8 mouse cellular contexts compared by ENCODE assay signal in the genomic region with DNA sequence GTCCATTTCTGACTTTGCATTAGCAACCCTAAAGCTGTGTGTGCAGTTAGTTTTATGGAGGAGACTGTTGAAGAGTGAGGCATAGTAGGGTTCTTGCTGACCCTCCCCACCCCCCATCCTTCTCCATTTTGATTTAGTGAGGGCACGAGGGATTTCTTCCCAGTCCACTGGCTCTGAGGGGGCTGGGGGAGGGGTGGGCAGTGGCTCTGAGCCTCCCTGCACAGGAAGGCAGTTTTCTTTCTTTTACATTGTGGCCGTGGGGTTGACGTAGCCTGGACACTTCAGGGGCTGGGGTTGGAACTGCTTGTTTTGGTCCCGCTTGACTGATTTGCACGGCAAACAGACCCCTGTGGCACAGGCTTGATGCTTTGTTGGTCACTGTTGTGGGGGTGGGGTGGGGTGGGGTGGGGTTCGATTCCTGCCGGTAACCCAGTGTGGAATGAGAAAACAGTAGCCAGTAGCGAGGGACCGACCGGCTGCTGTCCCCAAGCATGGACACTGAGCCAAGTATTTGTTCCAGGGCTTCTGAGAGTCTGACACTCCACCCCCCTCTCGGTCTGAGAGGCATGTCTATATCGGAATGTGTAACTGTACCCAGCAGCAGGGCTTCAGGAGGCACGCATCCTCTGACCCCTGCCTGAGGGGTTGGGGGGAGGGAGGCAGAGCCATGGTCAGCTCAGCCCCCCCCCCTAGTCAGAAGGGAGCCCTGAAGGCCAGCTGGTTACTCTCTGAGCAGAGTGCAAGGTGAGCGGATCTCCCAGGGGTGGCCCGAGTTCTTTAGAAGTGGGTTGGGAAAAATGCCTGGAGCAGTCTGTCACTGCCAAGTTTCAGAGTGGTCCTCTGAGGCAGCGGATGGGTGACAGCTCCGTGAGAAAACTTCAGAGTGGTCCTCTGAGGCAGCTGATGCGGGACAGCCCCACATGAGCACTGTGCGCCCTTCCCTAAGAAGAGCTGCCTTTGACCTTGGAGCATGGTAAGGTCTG. TPM values are rescaled to one million over a fixed set of nuclear protein-coding genes. Genes with fewer than 3 reads are reported as not detected.
A peak's percentile ranks its signal among the peaks of the same experiment; 100 is the strongest.
DNase-seq lines count a peak whose midpoint lies in the region; ATAC-seq and TF ChIP-seq lines count a peak whose summit lies in the region.

No protein-coding gene starts in this region.

- TF ChIP-seq CTCF in Patski (IDR thresholded peaks at IDR 0.05) = no peak

- ATAC-seq in Patski = peak; percentile 10
- peak; percentile 48 for ATAC-seq in heart, embryonic 12.5 days (ENCODE audit: insufficient number of reproducible peaks, low FRiP score)
- ATAC-seq in midbrain, embryonic 11.5 days (ENCODE audit: low FRiP score) = peak; percentile 47; the same call in 1 of the 2 replicates
- no peak for ATAC-seq in granulocyte monocyte progenitor cell, adult 5-6 weeks (replicated peaks; ENCODE audit: poor library complexity, severe bottlenecking)
- no peak for ATAC-seq in megakaryocyte, adult 5-6 weeks (ENCODE audit: poor library complexity, severe bottlenecking)

- CTCF ChIA-PET in Patski (lab: Charles Lee) = interaction anchor here (1.2 kb wide), 1 partner anchor 8 kb away, joined by 3 read pairs; no protein-coding TSS in a partner anchor

- peak overlapping the region; percentile 84 for H3K9ac ChIP-seq in heart, embryonic 12.5 days
- peak overlapping the region; percentile 47 for H3K9ac ChIP-seq in midbrain, embryonic 11.5 days (ENCODE audit: low read length)

- 12% methylated on average over 19 of the region's 19 CpGs for WGBS in heart, embryonic 12.5 days
- 24% methylated on average over 19 of the region's 19 CpGs for WGBS in midbrain, embryonic 11.5 days

- no peak for DNase-seq in Patski (ENCODE audit: low read depth, low spot score)
- DNase-seq in embryo, embryonic 9.5 days (ENCODE audit: extremely low spot score) = peak; percentile 66
- peak; percentile 48 to 76 for DNase-seq in kidney, postnatal 36 days
- peak; percentile 90 for DNase-seq in midbrain, embryonic 11.5 days (ENCODE audit: low spot score, missing footprints)
- no peak for DNase-seq in layer of hippocampus, postnatal 14 days (ENCODE audit: low spot score in 2 of 2)

- H3K27me3 ChIP-seq in Patski = no peaks in the 10 kb centered on the region
- H3K27me3 ChIP-seq in heart, embryonic 12.5 days (replicated peaks) = no peaks in the 10 kb centered on the region
- H3K27me3 ChIP-seq in midbrain, embryonic 11.5 days (ENCODE audit: control insufficient read depth, insufficient read depth, low read length) = no peaks in the 10 kb centered on the region

- POLR2A ChIA-PET in Patski (lab: Charles Lee) = interaction anchor here (0.6 kb wide), 1 partner anchor 124 kb away, joined by 3 read pairs; no protein-coding TSS in a partner anchor

- H3K9me3 ChIP-seq in heart, embryonic 12.5 days (replicated peaks) = no peaks in the 10 kb centered on the region
- no peaks in the 10 kb centered on the region for H3K9me3 ChIP-seq in midbrain, embryonic 11.5 days (ENCODE audit: control insufficient read depth, low read length)

- H3K4me1 ChIP-seq in heart, embryonic 12.5 days (replicated peaks) = peaks cover 91% of the 10 kb centered on the region
- peaks cover 57% of the 10 kb centered on the region for H3K4me1 ChIP-seq in midbrain, embryonic 11.5 days (ENCODE audit: control insufficient read depth, insufficient read depth, low read length)

- H3K36me3 ChIP-seq in heart, embryonic 12.5 days = peaks cover 16% of the 10 kb centered on the region
- peaks cover 4% of the 10 kb centered on the region; the same call in 1 of the 2 replicates for H3K36me3 ChIP-seq in midbrain, embryonic 11.5 days (ENCODE audit: control insufficient read depth, insufficient read depth, low read length)

- in situ Hi-C loops in Patski (cut with MboI; ENCODE audit: low pct_unique_long_range_greater_than_20kb) = no loop called here

- peak overlapping the region; percentile 98 for H3K27ac ChIP-seq in heart, embryonic 12.5 days (ENCODE audit: poor library complexity, severe bottlenecking)
- peak overlapping the region; percentile 44; the same call in 1 of the 2 replicates for H3K27ac ChIP-seq in midbrain, embryonic 11.5 days (ENCODE audit: low read depth, low read length)

- peak overlapping the region; percentile 59 for H3K4me3 ChIP-seq in heart, embryonic 12.5 days
- H3K4me3 ChIP-seq in midbrain, embryonic 11.5 days (ENCODE audit: low read depth, low read length) = peak overlapping the region; percentile 10

- H3K4me2 ChIP-seq in heart, embryonic 12.5 days = peak overlapping the region; percentile 86
- peak overlapping the region; percentile 36 for H3K4me2 ChIP-seq in midbrain, embryonic 11.5 days

RNA-seq across cellular contexts. Expression of a gene that starts 25.2 kb away (rescaled TPM):
- 73.3 TPM for polyA plus RNA-seq in Patski (2021)
- 53.4 and 55.6 TPM in 2 replicates for polyA plus RNA-seq in heart, embryonic 12.5 days (2016; fragmentation: Nextera tagmentation; extraction: Ambion mirVana)
- polyA plus RNA-seq in midbrain, embryonic 11.5 days (2014; fragmentation: Nextera tagmentation; extraction: Ambion mirVana) = 29.0 and 30.3 TPM in 2 replicates
- 19.7 and 25.6 TPM in 2 replicates for total RNA-seq in granulocyte monocyte progenitor cell, adult 5-6 weeks (2014; fragmentation: Nextera tagmentation)
- total RNA-seq in granulocyte monocyte progenitor cell, adult 5-6 weeks (2017) = 20.2 and 23.5 TPM in 2 replicates
- total RNA-seq in megakaryocyte, adult 5-6 weeks (2015) = 23.4 and 23.8 TPM in 2 replicates
- total RNA-seq in megakaryocyte, adult 5-6 weeks (2017) = 36.9 and 39.8 TPM in 2 replicates
- total RNA-seq in layer of hippocampus, postnatal 14 days (2021) = 10 to 100 TPM; 39.8 to 41.8 TPM

RNA-seq across cellular contexts. Expression of a gene that starts 48.9 kb away (rescaled TPM):
- polyA plus RNA-seq in Patski (2021) = not detected
- polyA plus RNA-seq in heart, embryonic 12.5 days (2016; fragmentation: Nextera tagmentation; extraction: Ambion mirVana) = 0.86 and 1.3 TPM in 2 replicates
- polyA plus RNA-seq in midbrain, embryonic 11.5 days (2014; fragmentation: Nextera tagmentation; extraction: Ambion mirVana) = not detected in 2 replicates
- not detected in 2 replicates for total RNA-seq in granulocyte monocyte progenitor cell, adult 5-6 weeks (2014; fragmentation: Nextera tagmentation)
- not detected in 2 replicates for total RNA-seq in granulocyte monocyte progenitor cell, adult 5-6 weeks (2017)
- not detected in 2 replicates for total RNA-seq in megakaryocyte, adult 5-6 weeks (2015)
- total RNA-seq in megakaryocyte, adult 5-6 weeks (2017) = not detected in 2 replicates
- not detected for total RNA-seq in layer of hippocampus, postnatal 14 days (2021)

RNA-seq across cellular contexts. Expression of a gene that starts 50.9 kb away (rescaled TPM):
- polyA plus RNA-seq in Patski (2021) = 9.3 TPM
- polyA plus RNA-seq in heart, embryonic 12.5 days (2016; fragmentation: Nextera tagmentation; extraction: Ambion mirVana) = 8.1 and 8.9 TPM in 2 replicates
- 12.1 and 12.7 TPM in 2 replicates for polyA plus RNA-seq in midbrain, embryonic 11.5 days (2014; fragmentation: Nextera tagmentation; extraction: Ambion mirVana)
- total RNA-seq in granulocyte monocyte progenitor cell, adult 5-6 weeks (2014; fragmentation: Nextera tagmentation) = 11.8 and 16.3 TPM in 2 replicates
- total RNA-seq in granulocyte monocyte progenitor cell, adult 5-6 weeks (2017) = 8.7 and 10.9 TPM in 2 replicates
- 5.2 and 6.6 TPM in 2 replicates for total RNA-seq in megakaryocyte, adult 5-6 weeks (2015)
- 7.7 and 9.6 TPM in 2 replicates for total RNA-seq in megakaryocyte, adult 5-6 weeks (2017)
- 1 to 10 TPM; 8.2 to 8.3 TPM for total RNA-seq in layer of hippocampus, postnatal 14 days (2021)

RNA-seq across cellular contexts. Expression of a gene that starts 51.1 kb away (rescaled TPM):
- 187 TPM for polyA plus RNA-seq in Patski (2021)
- polyA plus RNA-seq in heart, embryonic 12.5 days (2016; fragmentation: Nextera tagmentation; extraction: Ambion mirVana) = 88.2 and 94.4 TPM in 2 replicates
- 155 and 160 TPM in 2 replicates for polyA plus RNA-seq in midbrain, embryonic 11.5 days (2014; fragmentation: Nextera tagmentation; extraction: Ambion mirVana)
- 9.9 and 23.4 TPM in 2 replicates for total RNA-seq in granulocyte monocyte progenitor cell, adult 5-6 weeks (2014; fragmentation: Nextera tagmentation)
- total RNA-seq in granulocyte monocyte progenitor cell, adult 5-6 weeks (2017) = 13.9 and 14.3 TPM in 2 replicates
- 13.5 and 15.7 TPM in 2 replicates for total RNA-seq in megakaryocyte, adult 5-6 weeks (2015)
- total RNA-seq in megakaryocyte, adult 5-6 weeks (2017) = 13.2 and 21.6 TPM in 2 replicates
- total RNA-seq in layer of hippocampus, postnatal 14 days (2021) = 100 to 1,000 TPM; 111 to 121 TPM

Comparison
In these comparisons a context has a peak if more than half of its experiments do, and no peak if none do; other contexts are left out.
1. ATAC-seq: peak in Patski (single experiment), heart, embryonic 12.5 days (single experiment) and midbrain, embryonic 11.5 days (single experiment); none in granulocyte monocyte progenitor cell, adult 5-6 weeks (single experiment) and megakaryocyte, adult 5-6 weeks (single experiment).
2. DNase-seq: peak in embryo, embryonic 9.5 days (single experiment), kidney, postnatal 36 days (2 of 2) and midbrain, embryonic 11.5 days (single experiment); none in Patski (single experiment) and layer of hippocampus, postnatal 14 days (0 of 2).